8 mouse cellular contexts compared by ENCODE assay signal in genomic region chr2:156179046-156179795, GRCm38 (mm10). TPM values are rescaled to one million over a fixed set of nuclear protein-coding genes. Genes with fewer than 3 reads are reported as not detected.
DNase-seq lines count a peak whose midpoint lies in the region; ATAC-seq and TF ChIP-seq lines count a peak whose summit lies in the region.

No protein-coding gene starts in this region.

- H3K9ac ChIP-seq in hindbrain, postnatal 0 days (replicated peaks; ENCODE audit: low read length), result peak overlapping the region; percentile 100

- DNase-seq in ZHBTc4 (ENCODE audit: low read depth, low spot score), result peak; percentile 86
- DNase-seq in cerebellum, postnatal 4 days (ENCODE audit: low spot score in 2 of 2), result peak; percentile 61 to 75
- peak; percentile 89 for DNase-seq in gastrocnemius, adult 2 months
- peak; percentile 92 for DNase-seq in hindbrain, postnatal 0 days (ENCODE audit: low spot score)
- peak; percentile 72 to 80 for DNase-seq in left cerebral cortex, postnatal 25 days (ENCODE audit: low spot score in 2 of 2)
- DNase-seq in mesoderm, embryonic 11.5 days (ENCODE audit: low read depth, low spot score), result peak; percentile 87
- peak; percentile 77 for DNase-seq in right cerebral cortex, postnatal 25 days
- DNase-seq in yolk sac, embryonic 10.5 days (ENCODE audit: low spot score), result peak; percentile 76

- WGBS in hindbrain, postnatal 0 days, result 2% methylated on average over 47 of the region's 47 CpGs

- H3K27ac ChIP-seq in gastrocnemius, adult 2 months, result peak overlapping the region; percentile 96
- H3K27ac ChIP-seq in hindbrain, postnatal 0 days, result peak overlapping the region; percentile 99

- intact Hi-C loops in gastrocnemius, adult 2 months (cut with DNase I), result loop anchor here (5.0 kb wide), 1 partner anchor 78 kb away; no protein-coding TSS in a partner anchor
- intact Hi-C loops in left cerebral cortex, postnatal 25 days (cut with DNase I), result loop anchor here (5.0 kb wide), 1 partner anchor 98 kb away; no protein-coding TSS in a partner anchor

- TF ChIP-seq CTCF in gastrocnemius, adult 2 months (IDR thresholded peaks at IDR 0.05), result peak; percentile 16; the same call in 1 of the 2 replicates
- TF ChIP-seq CTCF in hindbrain, postnatal 0 days (IDR thresholded peaks at IDR 0.05; ENCODE audit: low read depth), result peak; percentile 39

- peak overlapping the region; percentile 94 for H3K4me3 ChIP-seq in gastrocnemius, adult 2 months
- H3K4me3 ChIP-seq in hindbrain, postnatal 0 days (ENCODE audit: low read length), result peak overlapping the region; percentile 100

- ATAC-seq in hindbrain, postnatal 0 days, result peak; percentile 13

- H3K4me2 ChIP-seq in hindbrain, postnatal 0 days (ENCODE audit: low read depth, low read length), result peak overlapping the region; percentile 80

- no peaks in the 10 kb centered on the region for H3K9me3 ChIP-seq in hindbrain, postnatal 0 days (ENCODE audit: low read length)

- H3K4me1 ChIP-seq in hindbrain, postnatal 0 days (ENCODE audit: insufficient read depth, low read length), result peaks cover 5% of the 10 kb centered on the region; the same call in 1 of the 2 replicates

- no peaks in the 10 kb centered on the region for H3K27me3 ChIP-seq in hindbrain, postnatal 0 days (ENCODE audit: insufficient read depth, low read length)

- peaks cover 15% of the 10 kb centered on the region for H3K36me3 ChIP-seq in hindbrain, postnatal 0 days (ENCODE audit: insufficient read depth, low read length)

RNA-seq across cellular contexts. Expression of gene Rbm39, which starts 0.8 kb away (rescaled TPM):
- total RNA-seq in gastrocnemius, adult 2 months (2021), result 100 to 1,000 TPM; 119 TPM
- total RNA-seq in hindbrain, postnatal 0 days (2014; rRNA removed), result 250 and 341 TPM in 2 replicates
- polyA plus RNA-seq in hindbrain, postnatal 0 days (2015; fragmentation: Nextera tagmentation; extraction: Ambion mirVana), result 448 and 480 TPM in 2 replicates
- 100 to 1,000 TPM; 279 to 290 TPM for total RNA-seq in left cerebral cortex, postnatal 25 days (2021)

RNA-seq across cellular contexts. Expression of gene Phf20, which starts 17.0 kb away (rescaled TPM):
- 10 to 100 TPM; 30.8 to 31.4 TPM for total RNA-seq in gastrocnemius, adult 2 months (2021)
- 27.3 and 31.0 TPM in 2 replicates for total RNA-seq in hindbrain, postnatal 0 days (2014; rRNA removed)
- polyA plus RNA-seq in hindbrain, postnatal 0 days (2015; fragmentation: Nextera tagmentation; extraction: Ambion mirVana), result 100 and 105 TPM in 2 replicates
- 10 to 100 TPM; 68.3 to 76.5 TPM for total RNA-seq in left cerebral cortex, postnatal 25 days (2021)

RNA-seq across cellular contexts. Expression of gene Nfs1, which starts 35.2 kb away (rescaled TPM):
- 10 to 100 TPM; 75.3 to 83.5 TPM for total RNA-seq in gastrocnemius, adult 2 months (2021)
- total RNA-seq in hindbrain, postnatal 0 days (2014; rRNA removed), result 42.2 and 49.2 TPM in 2 replicates
- 37.5 and 39.2 TPM in 2 replicates for polyA plus RNA-seq in hindbrain, postnatal 0 days (2015; fragmentation: Nextera tagmentation; extraction: Ambion mirVana)
- total RNA-seq in left cerebral cortex, postnatal 25 days (2021), result 10 to 100 TPM; 37.8 to 42.7 TPM

RNA-seq across cellular contexts. Expression of gene Romo1, which starts 35.4 kb away (rescaled TPM):
- total RNA-seq in gastrocnemius, adult 2 months (2021), result 100 to 1,000 TPM; 187 to 259 TPM
- total RNA-seq in hindbrain, postnatal 0 days (2014; rRNA removed), result 113 and 152 TPM in 2 replicates
- 604 and 613 TPM in 2 replicates for polyA plus RNA-seq in hindbrain, postnatal 0 days (2015; fragmentation: Nextera tagmentation; extraction: Ambion mirVana)
- 100 to 1,000 TPM; 168 to 181 TPM for total RNA-seq in left cerebral cortex, postnatal 25 days (2021)

RNA-seq across cellular contexts. Expression of gene Gm28036, which starts 52.3 kb away (rescaled TPM):
- total RNA-seq in gastrocnemius, adult 2 months (2021), result 1 to 10 TPM; 3.8 to 4.3 TPM
- total RNA-seq in hindbrain, postnatal 0 days (2014; rRNA removed), result 46.0 and 82.1 TPM in 2 replicates
- 10.6 and 12.0 TPM in 2 replicates for polyA plus RNA-seq in hindbrain, postnatal 0 days (2015; fragmentation: Nextera tagmentation; extraction: Ambion mirVana)
- 10 to 100 TPM; 19.1 to 22.0 TPM for total RNA-seq in left cerebral cortex, postnatal 25 days (2021)

Comparison
In these comparisons a context has a peak if more than half of its experiments do, and no peak if none do; other contexts are left out.
1. Peak in every context shown above with its lines: DNase-seq, ATAC-seq, H3K4me3 ChIP-seq and H3K27ac ChIP-seq.